Mouse (Mus musculus) MEL (cell line): ENCODE data around the gene Stk10. TPM values are rescaled to one million over a fixed set of nuclear protein-coding genes. Genes with fewer than 3 reads are reported as not detected.

Experiments
- DNase-seq: peaks from one replicate; pipeline ENCODE4 v3.0.0; 2011; ENCODE audit warnings: low read depth, low spot score
- H3K27ac ChIP-seq: 2 replicates; pipeline ENCODE4 v1.5.1; 2012; ENCODE audit warnings: low read depth, mild to moderate bottlenecking, control low read depth, low read length, moderate library complexity; ENCODE audit not compliant: control insufficient read depth
- H3K27me3 ChIP-seq, 2 experiments: fragments of 150-350 bp in 1 of 2; sonication (generic) in 1 of 2; 2 replicates each; pipeline ENCODE4 v1.6.1; 2012; ENCODE audit warnings: low read length in 2 of 2, mild to moderate bottlenecking in 2 of 2, improper control_type of control experiment in 1 of 2, moderate library complexity in 1 of 2; ENCODE audit not compliant: insufficient read depth in 2 of 2, control insufficient read depth in 1 of 2
- H3K36me3 ChIP-seq, 2 experiments: 2 replicates each; pipeline ENCODE4 v1.6.1; 2012 to 2014; ENCODE audit warnings: low read length in 2 of 2, improper control_type of control experiment in 1 of 2, inconsistent platforms in 1 of 2, mild to moderate bottlenecking in 1 of 2; ENCODE audit not compliant: insufficient read depth in 2 of 2, control insufficient read depth in 1 of 2
- H3K4me1 ChIP-seq, 2 experiments: fragments of 150-350 bp in 1 of 2; sonication (generic) in 1 of 2; 2 replicates each; pipeline ENCODE4 v1.6.1; 2012; ENCODE audit warnings: low read length in 2 of 2, improper control_type of control experiment in 1 of 2, mild to moderate bottlenecking in 1 of 2; ENCODE audit not compliant: insufficient read depth in 2 of 2, control insufficient read depth in 1 of 2
- H3K4me3 ChIP-seq, 2 experiments: fragments of 150-350 bp in 1 of 2; sonication (generic) in 1 of 2; 2 replicates each; pipeline ENCODE4 v1.5.1; 2012; ENCODE audit warnings: low read depth in 2 of 2, low read length in 2 of 2, mild to moderate bottlenecking in 2 of 2, moderate library complexity in 2 of 2, control low read depth in 1 of 2, improper control_type of control experiment in 1 of 2; ENCODE audit not compliant: control insufficient read depth in 1 of 2, insufficient read depth in 1 of 2
- H3K79me2 ChIP-seq: 2 replicates; pipeline ENCODE4 v1.6.1; 2012; ENCODE audit warnings: mild to moderate bottlenecking, low read length, moderate library complexity; ENCODE audit not compliant: control insufficient read depth, poor library complexity, insufficient read depth
- H3K9ac ChIP-seq: 2 replicates; pipeline ENCODE4 v1.6.1; 2012; ENCODE audit warnings: low read depth, mild to moderate bottlenecking, control low read depth, low read length, moderate library complexity; ENCODE audit not compliant: control insufficient read depth, poor library complexity, severe bottlenecking
- H3K9me3 ChIP-seq: fragments of 150-350 bp; sonication (generic); replicated peaks from 2 replicates; pipeline ENCODE4 v1.6.1; 2012; ENCODE audit warnings: mild to moderate bottlenecking, low read length, improper control_type of control experiment, moderate library complexity; ENCODE audit not compliant: insufficient read depth
- BHLHE40 ChIP-seq: IDR thresholded peaks from 2 replicates; pipeline ENCODE4 v1.6.1; 2012; ENCODE audit warnings: low read depth, mild to moderate bottlenecking, inconsistent platforms, low read length, improper control_type of control experiment, borderline replicate concordance
- CTCF ChIP-seq, 3 experiments: IDR thresholded peaks in 2 of 3; conservative IDR thresholded peaks in 1 of 3; 2 replicates each; pipeline ENCODE4 v1.5.1; 2011 to 2012; ENCODE audit warnings: low read length in 3 of 3, low read depth in 2 of 3, mild to moderate bottlenecking in 2 of 3, improper control_type of control experiment in 1 of 3, inconsistent platforms in 1 of 3, mixed read lengths in 1 of 3, moderate library complexity in 1 of 3; ENCODE audit not compliant: control insufficient read depth in 1 of 3, insufficient read depth in 1 of 3, poor library complexity in 1 of 3, severe bottlenecking in 1 of 3
- E2F4 ChIP-seq: IDR thresholded peaks from 2 replicates; pipeline ENCODE4 v1.6.1; 2011; ENCODE audit warnings: low read depth, low read length, improper control_type of control experiment, borderline replicate concordance
- GABPA ChIP-seq: IDR thresholded peaks from 2 replicates; pipeline ENCODE4 v1.6.1; 2012; ENCODE audit warnings: low read depth, mild to moderate bottlenecking, inconsistent platforms, low read length, improper control_type of control experiment, moderate library complexity
- MAFK ChIP-seq: IDR thresholded peaks from 2 replicates; pipeline ENCODE4 v1.6.1; 2011; ENCODE audit warnings: low read depth, mild to moderate bottlenecking, low read length, improper control_type of control experiment, borderline replicate concordance
- MAZ ChIP-seq: IDR thresholded peaks from 2 replicates; pipeline ENCODE4 v1.6.1; 2012; ENCODE audit warnings: low read depth, mild to moderate bottlenecking, inconsistent platforms, low read length, improper control_type of control experiment
- MEF2A ChIP-seq: IDR thresholded peaks from 2 replicates; pipeline ENCODE4 v1.6.1; 2014; ENCODE audit warnings: low read depth, mild to moderate bottlenecking, inconsistent platforms, low read length, improper control_type of control experiment; ENCODE audit not compliant: poor library complexity, insufficient replicate concordance, severe bottlenecking; ENCODE audit errors: extremely low read depth
- MXI1 ChIP-seq: IDR thresholded peaks from 2 replicates; pipeline ENCODE4 v1.6.1; 2011; ENCODE audit warnings: mild to moderate bottlenecking, low read depth, low read length, improper control_type of control experiment
- MYB ChIP-seq: IDR thresholded peaks from 2 replicates; pipeline ENCODE4 v1.6.1; 2011; ENCODE audit warnings: mild to moderate bottlenecking, low read depth, low read length, improper control_type of control experiment
- MYC ChIP-seq: IDR thresholded peaks from 2 replicates; pipeline ENCODE4 v1.6.1; 2011; ENCODE audit warnings: low read depth, mild to moderate bottlenecking, low read length, improper control_type of control experiment, moderate library complexity
- NRF1 ChIP-seq: IDR thresholded peaks from 2 replicates; pipeline ENCODE4 v1.6.1; 2014; ENCODE audit warnings: low read depth, mild to moderate bottlenecking, inconsistent platforms, low read length, improper control_type of control experiment, moderate library complexity; ENCODE audit not compliant: poor library complexity, insufficient read depth, severe bottlenecking
- POLR2AphosphoS5 ChIP-seq: IDR thresholded peaks from 2 replicates; pipeline ENCODE4 v1.6.1; 2012; ENCODE audit warnings: low read depth, borderline replicate concordance, mild to moderate bottlenecking, inconsistent platforms, low read length, moderate library complexity, mixed read lengths
- RAD21 ChIP-seq: IDR thresholded peaks from 2 replicates; pipeline ENCODE4 v1.6.1; 2011; ENCODE audit warnings: mild to moderate bottlenecking, low read depth, low read length, improper control_type of control experiment
- TAL1 ChIP-seq: IDR thresholded peaks from 2 replicates; pipeline ENCODE4 v1.6.1; 2012; ENCODE audit warnings: mild to moderate bottlenecking, inconsistent platforms, low read length, moderate library complexity, mixed read lengths
- UBTF ChIP-seq: IDR thresholded peaks from 2 replicates; pipeline ENCODE4 v1.6.1; 2012; ENCODE audit warnings: low read depth, mild to moderate bottlenecking, inconsistent platforms, low read length, improper control_type of control experiment, moderate library complexity, borderline replicate concordance; ENCODE audit not compliant: insufficient read depth
- USF1 ChIP-seq: IDR thresholded peaks from 2 replicates; pipeline ENCODE4 v1.6.1; 2014; ENCODE audit warnings: low read depth, mild to moderate bottlenecking, inconsistent platforms, low read length, improper control_type of control experiment, moderate library complexity
- USF2 ChIP-seq, 2 experiments: IDR thresholded peaks; 2 replicates each; pipeline ENCODE4 v1.6.1; 2011 to 2012; ENCODE audit warnings: improper control_type of control experiment in 2 of 2, low read length in 2 of 2, borderline replicate concordance in 1 of 2, inconsistent platforms in 1 of 2, low read depth in 1 of 2, mild to moderate bottlenecking in 1 of 2; ENCODE audit not compliant: insufficient read depth in 1 of 2
- ZKSCAN1 ChIP-seq: IDR thresholded peaks from 2 replicates; pipeline ENCODE4 v1.6.1; 2012; ENCODE audit warnings: low read depth, mild to moderate bottlenecking, inconsistent platforms, low read length, improper control_type of control experiment, moderate library complexity
- ZMIZ1 ChIP-seq: IDR thresholded peaks from 2 replicates; pipeline ENCODE4 v1.6.1; 2012; ENCODE audit warnings: low read depth, mild to moderate bottlenecking, inconsistent platforms, low read length, improper control_type of control experiment, moderate library complexity
- ZNF384 ChIP-seq: IDR thresholded peaks from 2 replicates; pipeline ENCODE4 v1.6.1; 2012; ENCODE audit warnings: low read depth, mild to moderate bottlenecking, inconsistent platforms, low read length, improper control_type of control experiment
- polyA plus RNA-seq, 2 experiments: library from polyadenylated mRNA; stranded (reverse) in 1 of 2; unstranded in 1 of 2; fragments of >175 nt in 1 of 2; fragments of >200 nt in 1 of 2; gene quantifications; 2 replicates each; pipeline versions ENCODE4 v1.2.1 to v1.2.4; 2012; ENCODE audit warnings: low replicate concordance in 2 of 2, low read depth in 1 of 2; ENCODE audit not compliant: insufficient read length in 2 of 2, insufficient read depth in 1 of 2, missing spikeins in 1 of 2
- total RNA-seq: library from RNA; depleted of rRNA; stranded (reverse); fragments of 300-350 nt; gene quantifications from 2 replicates; pipeline ENCODE4 v1.2.3, GENCODE M21; 2012

The Stk10 gene
- total and polyA plus RNA-seq, 3 experiments = 10.8 to 14.4 TPM; not detected in 1

DNA sequence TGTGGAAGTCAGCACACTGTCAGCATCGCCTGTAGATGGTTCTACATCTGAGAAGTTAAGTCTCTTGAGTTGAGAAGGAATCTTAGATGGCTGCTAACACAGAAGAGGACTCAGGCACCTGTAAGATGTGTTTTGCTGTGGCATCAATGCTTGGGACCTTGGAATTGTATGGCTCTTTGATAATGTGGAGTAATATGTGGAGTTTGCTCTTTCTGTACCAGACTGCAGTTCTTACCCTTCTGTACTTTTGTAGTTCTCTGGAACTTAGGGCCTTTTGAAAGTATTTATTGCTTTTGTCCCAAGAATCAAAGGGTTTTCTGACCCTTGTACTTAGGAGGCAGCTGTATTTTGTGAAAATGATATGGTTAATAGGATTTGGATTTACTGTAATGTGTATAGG, 118.6 kb downstream of the Stk10 start:
- H3K79me2 ChIP-seq = peaks cover 62% of the 10 kb centered on the region
- H3K27me3 ChIP-seq = no peaks in the 10 kb centered on the region
- H3K4me1 ChIP-seq = peaks cover 3 to 16% of the 10 kb centered on the region in 2 experiments
- H3K27ac ChIP-seq = no peak overlapping the region
- DNase-seq = no peak
- no peaks in the 10 kb centered on the region for H3K9me3 ChIP-seq
- TF ChIP-seq ZMIZ1 (no peak), NRF1 (no peak), CTCF (IDR thresholded peaks at IDR 0.05 in 2 of 3, conservative IDR thresholded peaks at IDR 0.05 in 1 of 3; ENCODE audit: control insufficient read depth in 1 of 3, insufficient read depth in 1 of 3, low read depth in 2 of 3, low read length in 3 of 3, poor library complexity in 1 of 3, severe bottlenecking in 1 of 3) (no peak), POLR2AphosphoS5 (no peak), ZNF384 (no peak), UBTF (no peak), ZKSCAN1 (no peak), BHLHE40 (no peak), USF1 (no peak), GABPA (no peak), E2F4 (no peak), MAZ (no peak), MYC (no peak), MXI1 (no peak), MYB (no peak)
- no peak overlapping the region for H3K9ac ChIP-seq
- H3K36me3 ChIP-seq = peaks cover 8 to 32% of the 10 kb centered on the region in 2 experiments
- no peak overlapping the region for H3K4me3 ChIP-seq

DNA sequence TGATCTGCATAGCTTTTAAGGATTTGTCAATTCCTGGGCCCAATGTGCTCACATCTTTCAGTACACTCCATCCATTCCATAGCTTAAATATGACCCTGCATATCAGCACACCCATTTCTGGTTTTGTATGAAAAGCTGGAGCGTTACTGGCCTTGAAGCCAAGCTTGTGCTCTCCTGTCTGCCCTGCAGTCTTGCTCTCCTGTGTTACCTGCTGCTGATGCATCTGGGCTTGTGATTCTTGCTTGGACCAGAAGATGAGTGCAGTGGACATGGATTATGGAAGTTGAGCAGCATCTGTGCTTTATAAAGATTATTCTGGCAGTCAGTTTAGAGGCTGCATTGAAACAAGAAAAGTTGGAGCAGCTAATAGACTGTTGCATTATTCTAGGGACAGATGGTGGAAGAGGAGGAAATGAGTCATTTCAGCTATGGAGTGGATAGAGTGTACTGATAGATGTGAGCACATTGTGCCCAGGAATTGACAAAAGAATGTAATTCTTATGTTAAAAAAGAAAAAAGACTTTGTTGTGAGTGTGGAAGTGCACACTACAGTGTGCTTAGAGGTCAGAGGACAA, 129.1 kb downstream of the Stk10 start:
- peaks cover 6 to 19% of the 10 kb centered on the region in 2 experiments for H3K36me3 ChIP-seq
- DNase-seq = no peak
- TF ChIP-seq ZNF384 (no peak), RAD21 (no peak), TAL1 (no peak), MEF2A (no peak), MAFK (no peak), MAZ (no peak), E2F4 (no peak), CTCF (IDR thresholded peaks at IDR 0.05 in 2 of 3, conservative IDR thresholded peaks at IDR 0.05 in 1 of 3; ENCODE audit: control insufficient read depth in 1 of 3, insufficient read depth in 1 of 3, low read depth in 2 of 3, low read length in 3 of 3, poor library complexity in 1 of 3, severe bottlenecking in 1 of 3) (no peak), MXI1 (no peak), USF1 (no peak), USF2 (IDR thresholded peaks at IDR 0.05; ENCODE audit: borderline replicate concordance in 1 of 2, insufficient read depth in 1 of 2, low read depth in 1 of 2, low read length in 2 of 2) (no peak)

More for the DNA sequence above, 129.1 kb downstream of the Stk10 start:
- Histone ChIP-seq H3K27me3 (no peaks in the 10 kb centered on the region), H3K4me1 (peaks cover 0 to 9% of the 10 kb centered on the region in 2 experiments; a peak in 1 of 4 replicates), H3K9ac (no peak overlapping the region), H3K27ac (no peak overlapping the region), H3K79me2 (peaks cover 21% of the 10 kb centered on the region), H3K9me3 (no peaks in the 10 kb centered on the region), H3K4me3 (no peak overlapping the region)
